Mouse (Mus musculus) embryo, embryonic 10.5 days (tissue): ENCODE measurements at regions not wholly inside any gene's neighbourhood (a gene's known extent, or its start where the extent isn't known, plus 50 kb on each side); places are given as distances from the start of the nearest gene placed in this dataset.
A peak's percentile ranks its signal among the peaks of the same experiment; 100 is the strongest.
"Not testable (repeated sequence)": the region's sequence is repeated elsewhere in the genome, so short reads cannot be mapped to it uniquely, and the experiment has no call there.

Experiments used
- DNase-seq: peaks from one replicate; pipeline ENCODE4 v3.0.0-alpha.2; 2015; ENCODE audit warnings: low spot score

GRCm38 (mm10) chr10:19297669-19298068 is 58.7 kb upstream of the Olig3 start:
- peak; percentile 61 for DNase-seq

- no peak for DNase-seq
These were observed 60.8 kb upstream of the Olig3 start for GRCm38 (mm10) chr10:19295388-19296013.

- no peak for DNase-seq
These were observed 64.9 kb upstream of the Olig3 start for GRCm38 (mm10) chr10:19291474-19291873.

- not testable (repeated sequence) for DNase-seq
These were observed 65.3 kb upstream of the Olig3 start for GRCm38 (mm10) chr10:19291039-19291438.

- no peak for DNase-seq
These were observed 74.2 kb upstream of the Olig3 start for GRCm38 (mm10) chr10:19282166-19282565.

- no peak for DNase-seq
These were observed 75.3 kb upstream of the Olig3 start for GRCm38 (mm10) chr10:19281021-19281420.

GRCm38 (mm10) chr10:19278189-19278842 is 78.0 kb upstream of the Olig3 start:
- DNase-seq, result no peak

GRCm38 (mm10) chr10:19277103-19277827 is 79.1 kb upstream of the Olig3 start:
- DNase-seq, result peak; percentile 26

GRCm38 (mm10) chr10:19274985-19275384 is 81.3 kb upstream of the Olig3 start:
- no peak for DNase-seq

GRCm38 (mm10) chr10:19269418-19269817 is 86.9 kb upstream of the Olig3 start:
- no peak for DNase-seq

- no peak for DNase-seq
These were observed 88.3 kb upstream of the Olig3 start for GRCm38 (mm10) chr10:19268051-19268450.

GRCm38 (mm10) chr10:19240102-19240759 is 116.1 kb upstream of the Olig3 start:
- DNase-seq, result peak; percentile 86

GRCm38 (mm10) chr10:19216240-19216639 is 140.1 kb upstream of the Olig3 start:
- DNase-seq, result no peak

GRCm38 (mm10) chr10:19209751-19210150 is 146.6 kb upstream of the Olig3 start:
- no peak for DNase-seq

- peak; percentile 75 for DNase-seq
These were observed 148.1 kb upstream of the Olig3 start for GRCm38 (mm10) chr10:19208101-19208722.

GRCm38 (mm10) chr10:19207505-19207904 is 148.8 kb upstream of the Olig3 start:
- DNase-seq, result no peak

- no peak for DNase-seq
These were observed 156.0 kb upstream of the Olig3 start for GRCm38 (mm10) chr10:19200311-19200710.

- no peak for DNase-seq
These were observed 160.7 kb upstream of the Olig3 start for GRCm38 (mm10) chr10:19195676-19196075.

GRCm38 (mm10) chr10:19194646-19195045 is 161.7 kb upstream of the Olig3 start:
- DNase-seq, result no peak

- DNase-seq, result no peak
These were observed 163.2 kb upstream of the Olig3 start for GRCm38 (mm10) chr10:19192971-19193758.

GRCm38 (mm10) chr10:19192221-19192620 is 164.1 kb upstream of the Olig3 start:
- DNase-seq, result no peak
